Mouse (Mus musculus): Measurements from ENCODE around the gene BC028528. TPM values are rescaled to one million over a fixed set of nuclear protein-coding genes. Genes with fewer than 3 reads are reported as not detected.

BC028528 gene
- total RNA-seq, 2 experiments from 2014 or later = 21.3 to 21.5 TPM

Other genes with a start within 250 kb of the BC028528 start
- 100 to 1,000 TPM; 151 to 152 TPM for gene Mcl1, start 233.2 kb downstream of the BC028528 start, total RNA-seq (2021)
- gene Adamtsl4, start 204.1 kb downstream of the BC028528 start, total RNA-seq (2021) = 1 to 10 TPM; 7.5 to 8.1 TPM
- 100 to 1,000 TPM; 205 to 241 TPM for gene Ecm1, start 152.4 kb downstream of the BC028528 start, total RNA-seq (2021)
- gene Tars2, start 131.8 kb downstream of the BC028528 start, total RNA-seq (2021) = 10 to 100 TPM; 48.2 to 51.7 TPM
- 10 to 100 TPM; 56.5 to 64.1 TPM for gene Rprd2, start 73.1 kb downstream of the BC028528 start, total RNA-seq (2021)
- gene Prpf3, start 36.1 kb downstream of the BC028528 start, total RNA-seq (2021) = 10 to 100 TPM; 31.9 to 34.7 TPM
- 100 to 1,000 TPM; 178 to 200 TPM for gene Mrps21, start 20.5 kb downstream of the BC028528 start, total RNA-seq (2021)
- 1 to 10 TPM; 1.7 to 2.2 TPM for gene Ciart, start 9.8 kb downstream of the BC028528 start, total RNA-seq (2021)
- 100 to 1,000 TPM; 156 to 163 TPM for gene Aph1a, start 2.0 kb upstream of the BC028528 start, total RNA-seq (2021)
- 1 to 10 TPM; 2.3 to 2.5 TPM for gene Car14, start 12.7 kb upstream of the BC028528 start, total RNA-seq (2021)
- 100 to 1,000 TPM; 145 to 146 TPM for gene Anp32e, start 37.2 kb upstream of the BC028528 start, total RNA-seq (2021)
- 10 to 100 TPM; 38.5 to 41.6 TPM for gene Plekho1, start 104.0 kb upstream of the BC028528 start, total RNA-seq (2021)
- 10 to 100 TPM; 32.9 to 39.4 TPM for gene Vps45, start 166.5 kb upstream of the BC028528 start, total RNA-seq (2021)
- 10 to 100 TPM; 35.4 to 43.6 TPM for gene Otud7b, start 212.5 kb upstream of the BC028528 start, total RNA-seq (2021)